Mouse (Mus musculus) urinary bladder, postnatal 10 days (tissue): ENCODE measurements around the gene Ephb1.

ENCODE experiments used
- DNase-seq: peaks from one replicate; pipeline ENCODE4 v3.0.0; 2022; ENCODE audit warnings: low spot score

Ephb1 gene

GRCm38 (mm10) chr9:102155876-102156275 is 198.6 kb downstream of the Ephb1 start:
- no peak for DNase-seq

GRCm38 (mm10) chr9:102139181-102139580 is 215.3 kb downstream of the Ephb1 start:
- no peak for DNase-seq

GRCm38 (mm10) chr9:102138671-102139070 is 215.8 kb downstream of the Ephb1 start:
- no peak for DNase-seq

- no peak for DNase-seq
These were observed 216.3 kb downstream of the Ephb1 start for GRCm38 (mm10) chr9:102138187-102138586.

GRCm38 (mm10) chr9:102130506-102130905 is 224.0 kb downstream of the Ephb1 start:
- no peak for DNase-seq

GRCm38 (mm10) chr9:102126510-102126909 is 228.0 kb downstream of the Ephb1 start:
- no peak for DNase-seq

GRCm38 (mm10) chr9:102122880-102123453 is 231.5 kb downstream of the Ephb1 start:
- no peak for DNase-seq

- DNase-seq: no peak
These were observed 235.1 kb downstream of the Ephb1 start for GRCm38 (mm10) chr9:102119422-102119821.

- DNase-seq: no peak
These were observed 239.2 kb downstream of the Ephb1 start for GRCm38 (mm10) chr9:102115326-102115725.

- no peak for DNase-seq
These were observed 243.0 kb downstream of the Ephb1 start for GRCm38 (mm10) chr9:102111471-102111870.

GRCm38 (mm10) chr9:102107978-102108377 is 246.5 kb downstream of the Ephb1 start:
- no peak for DNase-seq

GRCm38 (mm10) chr9:102107213-102107612 is 247.3 kb downstream of the Ephb1 start:
- no peak for DNase-seq

- DNase-seq: no peak
These were observed 257.7 kb downstream of the Ephb1 start for GRCm38 (mm10) chr9:102096825-102097224.

GRCm38 (mm10) chr9:102088598-102088997 is 265.9 kb downstream of the Ephb1 start:
- DNase-seq: no peak

- DNase-seq: no peak
These were observed 268.3 kb downstream of the Ephb1 start for GRCm38 (mm10) chr9:102086053-102086706.

GRCm38 (mm10) chr9:102085477-102085876 is 269.0 kb downstream of the Ephb1 start:
- DNase-seq: no peak

- DNase-seq: no peak
These were observed 273.6 kb downstream of the Ephb1 start for GRCm38 (mm10) chr9:102080934-102081333.

- DNase-seq: no peak
These were observed 275.3 kb downstream of the Ephb1 start for GRCm38 (mm10) chr9:102079151-102079550.

- DNase-seq: no peak
These were observed 276.3 kb downstream of the Ephb1 start for GRCm38 (mm10) chr9:102078238-102078637.

GRCm38 (mm10) chr9:102075539-102075938 is 279.0 kb downstream of the Ephb1 start:
- no peak for DNase-seq

- DNase-seq: no peak
These were observed 281.1 kb downstream of the Ephb1 start for GRCm38 (mm10) chr9:102073404-102073803.

GRCm38 (mm10) chr9:102069151-102069882 is 285.2 kb downstream of the Ephb1 start:
- DNase-seq: no peak

- no peak for DNase-seq
These were observed 287.9 kb downstream of the Ephb1 start for GRCm38 (mm10) chr9:102066601-102067000.
